Mouse (Mus musculus) heart, postnatal 14 days (tissue): ENCODE measurements at regions not wholly inside any gene's neighbourhood (a gene's known extent, or its start where the extent isn't known, plus 50 kb on each side); places are given as distances from the start of the nearest gene placed in this dataset.
A peak's percentile ranks its signal among the peaks of the same experiment; 100 is the strongest.

Experiments used
- DNase-seq, 2 experiments: peaks; one replicate each; pipeline ENCODE4 v3.0.0; 2021 to 2022
- intact Hi-C: fragments of 180-260 bp; cut with DNase I; formaldehyde crosslinking; loops from one replicate; pipeline ENCODE4 v1.15.1; 2025

DNA sequence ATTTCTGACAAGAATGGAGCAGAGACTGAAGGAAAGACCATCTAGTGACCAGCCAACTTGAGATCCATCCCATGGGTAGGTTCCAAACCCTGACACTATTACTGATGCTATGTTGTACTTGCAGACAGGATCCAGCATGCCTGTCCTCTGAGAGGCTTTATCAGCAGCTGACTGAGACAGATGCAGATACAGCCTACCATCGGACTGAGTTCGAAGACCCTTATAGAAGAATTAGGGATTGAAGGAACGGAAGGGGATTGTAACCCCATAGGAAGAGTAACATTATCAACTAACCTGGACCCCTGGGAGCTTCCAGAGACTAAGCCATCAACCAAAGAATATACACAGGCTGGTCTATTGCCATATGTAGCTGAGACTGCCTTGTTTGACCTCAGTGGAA is 183.1 kb upstream of the Adcy2 start:
- no peak for DNase-seq
- intact Hi-C loops, result no loop called here

- intact Hi-C loops, result no loop called here
These were observed 191.3 kb upstream of the Adcy2 start for GRCm38 (mm10) chr13:69190661-69191060.

DNA sequence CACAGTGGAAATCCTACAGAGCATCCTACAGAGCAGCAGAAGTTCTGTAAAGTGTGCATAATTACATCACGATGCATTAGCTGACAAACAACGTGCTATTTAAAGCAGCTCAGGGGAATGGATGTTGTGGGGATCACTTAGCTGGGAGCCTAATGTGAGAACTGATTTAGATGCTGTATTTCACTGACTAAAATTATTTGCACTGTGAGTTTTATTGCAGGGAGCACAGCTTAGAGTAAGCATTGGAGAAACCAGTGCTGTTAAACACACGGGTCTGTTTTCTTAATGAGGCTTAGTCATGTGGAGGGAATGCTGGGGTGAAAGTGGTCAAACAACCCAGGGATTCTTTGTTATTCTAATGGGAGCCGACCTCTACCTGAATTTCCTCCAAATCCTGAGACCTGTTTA is 197.1 kb upstream of the Adcy2 start:
- no peak for DNase-seq
- intact Hi-C loops, result no loop called here

More at GRCm38 (mm10) chr13:69190661-69191060, 191.3 kb upstream of the Adcy2 start:
- no peak for DNase-seq

DNA sequence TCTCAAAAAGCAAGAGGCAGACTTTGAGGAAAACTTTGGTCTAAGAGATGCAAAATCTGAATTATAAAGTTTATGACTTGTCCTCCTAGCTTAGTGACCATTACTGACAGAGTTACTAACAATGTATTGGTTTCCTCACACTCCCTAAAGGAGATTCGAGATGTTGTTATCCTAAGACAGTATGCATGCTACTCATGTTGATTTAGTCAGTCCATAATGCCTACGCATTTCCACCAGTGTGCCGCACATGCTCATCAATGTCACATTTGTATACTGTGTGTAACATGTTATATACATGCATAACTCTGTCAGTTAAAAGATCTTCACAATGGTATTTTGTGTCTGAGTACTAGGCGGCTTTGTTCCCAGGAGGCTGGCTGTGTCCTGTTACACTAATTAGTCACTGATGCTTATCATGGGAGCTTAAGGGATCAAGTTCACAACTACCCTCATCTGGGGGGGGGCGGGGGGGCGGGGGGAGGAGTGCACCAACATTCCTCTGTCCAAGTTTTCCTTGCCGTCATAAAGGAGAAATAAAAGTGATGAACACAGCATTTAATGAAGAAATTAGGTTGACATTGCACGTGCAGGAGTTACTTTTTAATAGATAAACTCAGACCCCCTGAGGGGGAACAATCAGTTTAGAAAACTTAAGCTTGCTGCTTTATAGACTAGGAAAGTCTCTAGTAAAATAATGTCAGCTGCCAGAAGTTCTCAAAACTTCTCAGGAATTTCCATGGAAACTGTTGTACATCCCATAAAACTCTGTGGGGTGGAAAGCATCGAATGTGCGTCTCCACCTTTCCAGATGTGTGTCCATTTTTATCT is 208.6 kb upstream of the Adcy2 start:
- no peak for DNase-seq
- intact Hi-C loops, result no loop called here

DNA sequence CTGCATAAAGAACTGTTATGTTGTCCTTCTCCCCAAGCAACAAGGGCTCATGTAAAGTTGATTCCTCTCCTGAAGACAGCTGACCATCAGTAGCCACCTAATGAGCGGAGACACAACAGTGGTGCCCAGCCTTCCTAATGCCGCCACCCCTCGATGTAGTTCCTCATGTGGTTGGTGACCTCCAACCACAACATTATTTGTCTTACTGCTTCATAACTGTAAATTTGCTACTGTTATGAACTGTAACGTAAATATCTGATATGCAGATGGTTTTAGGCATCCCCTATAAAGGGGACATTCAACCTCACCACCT is 209.2 kb upstream of the Adcy2 start:
- intact Hi-C loops, result no loop called here

DNA sequence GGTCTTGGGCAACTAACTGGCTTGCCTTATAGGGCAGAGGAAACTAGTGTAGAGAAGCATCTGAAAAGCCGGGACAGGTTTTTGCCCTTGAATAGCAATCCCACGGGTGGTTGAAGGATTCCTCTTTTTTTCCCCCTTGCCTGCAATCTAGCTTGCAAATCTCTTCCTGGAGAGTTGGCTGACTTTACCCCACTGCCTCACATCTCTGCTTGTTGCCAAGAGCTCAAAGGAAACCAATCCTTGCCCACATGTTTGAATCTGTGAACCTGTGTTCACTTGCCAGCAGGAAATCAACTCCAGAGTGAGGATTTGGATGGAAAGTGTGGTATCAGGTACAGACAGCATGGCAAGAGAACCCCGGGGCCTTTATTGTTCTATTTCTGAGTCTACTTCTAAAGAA is 217.2 kb upstream of the Adcy2 start:
- intact Hi-C loops, result no loop called here
- no peak for DNase-seq

More for the DNA sequence above, 209.2 kb upstream of the Adcy2 start:
- no peak for DNase-seq

DNA sequence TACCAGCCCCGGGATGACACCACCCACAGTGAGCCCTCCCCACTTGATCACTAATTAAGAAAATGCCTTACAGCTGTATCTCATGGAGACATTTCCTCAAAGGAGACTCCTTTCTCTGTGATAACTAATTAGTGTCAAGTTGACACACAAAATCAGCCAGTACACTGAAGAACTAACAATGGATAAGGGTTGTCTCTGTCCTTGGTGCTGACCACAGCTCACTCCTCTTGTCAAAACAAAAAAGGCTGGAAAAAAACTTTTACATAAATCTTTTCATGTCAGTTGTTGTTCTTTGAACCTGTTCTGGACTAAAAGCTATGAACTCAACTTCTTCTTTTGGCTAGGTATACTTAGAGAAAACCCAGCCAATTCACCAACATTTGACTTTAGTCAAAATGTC is 221.1 kb upstream of the Adcy2 start:
- DNase-seq, result peak in 1 of 2 experiments; percentile 5
- intact Hi-C loops, result no loop called here

GRCm38 (mm10) chr13:69226538-69226937 is 227.2 kb upstream of the Adcy2 start:
- intact Hi-C loops, result no loop called here
- DNase-seq, result no peak

- intact Hi-C loops, result no loop called here
- DNase-seq, result peak; percentile 30 to 45
These were observed 231.1 kb upstream of the Adcy2 start for GRCm38 (mm10) chr13:69230361-69230943.

GRCm38 (mm10) chr13:69236386-69236785 is 237.0 kb upstream of the Adcy2 start:
- DNase-seq, result no peak
- intact Hi-C loops, result no loop called here

DNA sequence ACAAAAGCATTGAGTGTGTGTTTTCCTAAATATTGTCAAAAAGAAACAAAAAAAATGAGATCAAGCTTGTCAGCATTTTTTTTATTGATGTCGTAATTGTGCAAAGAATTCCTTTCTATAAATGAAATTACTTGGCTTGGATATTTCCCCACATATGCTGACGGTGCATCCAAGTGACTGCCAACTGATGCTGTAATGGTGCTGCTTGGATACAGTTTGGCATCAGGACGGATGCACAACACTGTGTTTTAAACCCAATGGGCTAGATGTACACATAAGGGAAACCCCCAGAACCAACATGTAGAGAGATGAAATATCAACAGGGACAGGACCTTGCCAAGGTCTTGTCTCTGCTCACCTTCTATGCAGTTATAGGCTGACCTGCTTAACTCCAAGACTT is 238.6 kb upstream of the Adcy2 start:
- intact Hi-C loops, result no loop called here
- DNase-seq, result no peak

DNA sequence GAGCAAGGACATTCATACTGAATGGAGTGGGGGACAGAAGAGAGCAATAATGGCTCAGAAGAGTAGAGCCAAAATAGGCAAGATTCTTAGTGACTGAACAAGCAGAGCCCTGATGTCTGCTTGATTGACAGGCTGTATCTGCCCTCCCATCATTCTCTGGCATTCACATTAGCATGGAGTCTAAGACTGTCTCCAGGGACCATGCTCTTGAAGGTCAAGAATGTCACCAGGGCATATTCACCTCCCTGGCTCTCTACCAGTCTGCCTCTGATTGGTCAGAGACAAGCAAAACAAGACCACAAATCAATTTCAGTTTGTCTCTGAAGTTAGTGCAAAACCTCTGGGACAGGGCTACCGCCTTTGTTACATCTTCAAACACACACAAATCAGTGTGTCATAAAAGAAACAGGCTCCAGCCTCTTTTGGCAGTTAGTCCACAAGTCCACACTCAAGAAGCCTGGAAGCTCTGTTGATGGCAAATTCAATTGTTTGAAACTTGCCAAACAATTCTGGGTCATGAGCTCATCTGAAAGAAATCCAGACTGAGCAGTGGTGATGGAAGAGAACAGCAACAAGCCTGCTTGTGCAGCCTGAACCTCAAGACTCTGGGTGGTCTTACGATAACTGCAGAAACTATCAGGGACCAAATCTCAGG is 240.0 kb upstream of the Adcy2 start:
- intact Hi-C loops, result no loop called here
- DNase-seq, result peak in 1 of 2 experiments; percentile 27

DNA sequence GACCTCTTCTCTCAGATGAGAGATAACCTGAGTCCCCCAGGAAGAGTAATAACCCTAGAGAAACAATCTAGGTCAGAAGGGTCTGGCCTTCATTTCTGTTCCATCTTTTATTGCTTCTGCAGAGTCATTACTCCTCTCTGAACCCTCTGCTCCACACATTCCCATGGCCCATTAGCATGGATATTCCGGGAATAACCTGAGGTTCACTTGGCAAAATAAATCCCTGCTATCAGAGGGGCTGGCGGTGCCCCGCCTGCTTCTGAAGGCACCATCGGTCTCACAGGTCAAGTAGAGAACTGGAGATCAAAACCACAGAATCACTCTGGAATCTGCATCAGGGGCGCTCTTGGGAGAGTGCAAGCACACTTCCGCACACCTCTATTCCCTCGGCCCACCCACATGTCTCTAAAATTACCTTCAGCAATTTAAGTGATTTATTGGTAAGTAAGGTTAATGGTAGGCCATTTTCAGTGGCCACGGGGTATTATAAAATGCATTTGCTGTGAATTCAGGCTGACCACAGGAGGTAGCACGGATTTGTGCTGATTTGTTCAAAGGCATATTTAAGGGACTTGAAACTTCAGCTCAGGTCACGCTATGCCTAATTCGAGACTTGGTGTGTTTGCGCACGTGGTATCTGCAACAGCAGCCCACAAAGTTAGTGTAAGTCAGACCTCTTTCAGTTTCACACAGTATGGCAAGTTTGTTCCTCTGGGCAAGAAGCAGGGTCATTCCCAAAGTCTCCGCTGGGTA is 243.4 kb upstream of the Adcy2 start:
- intact Hi-C loops, result no loop called here
- no peak for DNase-seq

- intact Hi-C loops, result no loop called here
- no peak for DNase-seq
These were observed 251.2 kb upstream of the Adcy2 start for GRCm38 (mm10) chr13:69250334-69251129.

GRCm38 (mm10) chr13:69251130-69251561 is 251.8 kb upstream of the Adcy2 start:
- intact Hi-C loops, result no loop called here
- DNase-seq, result no peak

DNA sequence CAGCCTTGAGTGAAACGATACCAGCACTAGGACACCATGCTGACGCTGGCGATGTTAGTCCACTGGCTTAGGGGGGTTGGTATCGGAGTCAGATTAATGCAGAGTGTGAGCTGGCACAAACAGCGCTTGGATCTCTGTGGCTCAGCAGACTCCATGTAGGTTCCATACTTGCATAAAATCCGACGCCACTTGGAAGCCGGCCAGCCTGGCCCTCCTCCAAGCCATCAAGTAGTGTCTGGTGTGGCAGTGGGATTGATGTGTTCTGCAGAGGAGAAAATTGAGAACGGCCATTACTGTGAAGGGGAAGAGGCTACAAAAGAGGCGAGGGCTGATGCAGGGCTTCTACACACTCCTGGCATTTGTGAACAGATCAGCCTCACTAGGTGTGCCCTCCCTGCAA is 253.0 kb upstream of the Adcy2 start:
- no peak for DNase-seq
- intact Hi-C loops, result no loop called here

DNA sequence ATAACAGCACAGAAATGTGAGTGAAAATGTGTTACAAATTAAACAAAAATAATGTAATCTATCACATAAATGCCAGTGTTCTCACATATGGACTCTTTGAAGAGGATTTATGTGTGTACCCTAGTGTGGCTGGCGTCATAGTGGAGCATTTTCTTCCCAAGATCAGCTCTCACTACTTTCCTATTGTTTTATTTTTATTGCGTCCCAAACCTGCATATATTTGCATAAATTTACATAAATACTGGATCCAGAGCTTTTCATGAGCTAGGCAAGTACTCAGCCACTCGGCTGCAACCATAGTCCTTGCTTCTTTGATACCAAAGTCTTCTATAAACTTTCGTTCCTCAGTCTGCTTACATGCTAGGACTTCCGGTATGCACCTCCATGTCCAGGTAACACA is 261.1 kb upstream of the Adcy2 start:
- DNase-seq, result no peak
- intact Hi-C loops, result no loop called here

DNA sequence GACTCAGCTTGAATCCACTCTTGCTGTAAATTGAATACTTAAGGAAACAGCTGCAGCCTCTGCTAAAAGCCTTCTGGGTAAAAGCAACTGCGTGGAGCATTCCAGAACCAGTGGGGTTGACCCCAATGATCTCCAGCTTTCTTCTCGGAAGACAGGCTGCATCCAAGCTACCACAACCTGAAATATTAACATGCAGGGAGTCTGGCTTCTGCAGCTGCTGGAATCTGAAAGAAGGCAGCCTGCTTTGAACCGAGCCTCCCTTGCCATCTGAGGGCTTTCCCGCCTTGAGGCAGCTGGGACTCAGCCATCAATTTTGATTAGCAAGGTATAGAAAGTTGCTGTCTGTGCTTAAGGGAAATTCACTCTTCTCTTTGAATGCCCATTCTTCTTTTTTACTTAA is 261.6 kb upstream of the Adcy2 start:
- no peak for DNase-seq
- intact Hi-C loops, result no loop called here

DNA sequence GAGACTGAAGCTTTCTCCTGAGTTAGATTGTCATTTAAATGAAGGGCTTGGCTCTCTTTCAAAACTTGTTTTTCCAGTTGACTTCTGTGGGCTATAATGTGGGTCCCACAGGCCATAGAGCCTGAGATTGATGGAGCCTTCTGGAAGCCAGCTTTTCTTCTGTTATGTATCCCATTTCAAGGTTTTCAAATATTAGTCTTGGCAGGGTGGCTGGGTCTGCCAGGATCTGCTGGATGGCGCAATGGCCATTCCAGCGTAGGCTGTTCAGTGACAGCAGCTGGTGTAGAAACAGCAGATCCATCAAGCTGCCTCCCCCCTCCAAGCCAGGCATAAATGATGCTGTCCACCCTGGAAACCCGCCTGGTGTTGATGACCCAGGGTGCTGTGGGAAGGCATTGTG is 264.4 kb upstream of the Adcy2 start:
- intact Hi-C loops, result no loop called here
- DNase-seq, result no peak

- intact Hi-C loops, result no loop called here
- no peak for DNase-seq
These were observed 266.7 kb upstream of the Adcy2 start for GRCm38 (mm10) chr13:69266071-69266470.
